Mouse (Mus musculus): Measurements from ENCODE around the gene Fbxl17. TPM values are rescaled to one million over a fixed set of nuclear protein-coding genes. Genes with fewer than 3 reads are reported as not detected.

The Fbxl17 gene
- total RNA-seq, 2 experiments from 2014 or later: 72.5 to 75.7 TPM

- no peak for DNase-seq (ENCODE audit: extremely low spot score in 1 of 2, low spot score in 2 of 2)
- intact Hi-C loops (cut with DNase I): no loop called here
Measured at GRCm38 (mm10) chr17:63310021-63310420, 189.8 kb downstream of the Fbxl17 start.

- DNase-seq (ENCODE audit: extremely low spot score in 1 of 2, low spot score in 2 of 2): peak in 1 of 2 experiments; percentile 36
- intact Hi-C loops (cut with DNase I): no loop called here
Measured at GRCm38 (mm10) chr17:63303862-63304261, 196.0 kb downstream of the Fbxl17 start.

- intact Hi-C loops (cut with DNase I): no loop called here
- DNase-seq (ENCODE audit: extremely low spot score in 1 of 2, low spot score in 2 of 2): no peak
Measured at GRCm38 (mm10) chr17:63301822-63302393, 197.9 kb downstream of the Fbxl17 start.

- intact Hi-C loops (cut with DNase I): no loop called here
- DNase-seq (ENCODE audit: extremely low spot score in 1 of 2, low spot score in 2 of 2): no peak
Measured at GRCm38 (mm10) chr17:63295471-63295870, 204.3 kb downstream of the Fbxl17 start.

- no peak for DNase-seq (ENCODE audit: extremely low spot score in 1 of 2, low spot score in 2 of 2)
- intact Hi-C loops (cut with DNase I): no loop called here
Measured at GRCm38 (mm10) chr17:63294961-63295360, 204.9 kb downstream of the Fbxl17 start.

GRCm38 (mm10) chr17:63293979-63294378 lies 205.8 kb downstream of the Fbxl17 start:
- intact Hi-C loops (cut with DNase I): no loop called here
- DNase-seq (ENCODE audit: extremely low spot score in 1 of 2, low spot score in 2 of 2): no peak

GRCm38 (mm10) chr17:63289317-63289913 lies 210.4 kb downstream of the Fbxl17 start:
- intact Hi-C loops (cut with DNase I): no loop called here
- DNase-seq (ENCODE audit: extremely low spot score in 1 of 2, low spot score in 2 of 2): no peak

GRCm38 (mm10) chr17:63288850-63289249 lies 211.0 kb downstream of the Fbxl17 start:
- no peak for DNase-seq (ENCODE audit: extremely low spot score in 1 of 2, low spot score in 2 of 2)
- intact Hi-C loops (cut with DNase I): no loop called here

- intact Hi-C loops (cut with DNase I): no loop called here
- peak in 1 of 2 experiments; percentile 66 for DNase-seq (ENCODE audit: extremely low spot score in 1 of 2, low spot score in 2 of 2)
Measured at GRCm38 (mm10) chr17:63287413-63287812, 212.4 kb downstream of the Fbxl17 start.

- intact Hi-C loops (cut with DNase I): no loop called here
- peak; percentile 67 to 86 for DNase-seq (ENCODE audit: extremely low spot score in 1 of 2, low spot score in 2 of 2)
Measured at GRCm38 (mm10) chr17:63285265-63285939, 214.4 kb downstream of the Fbxl17 start.

GRCm38 (mm10) chr17:63284074-63284473 lies 215.7 kb downstream of the Fbxl17 start:
- intact Hi-C loops (cut with DNase I): no loop called here
- no peak for DNase-seq (ENCODE audit: extremely low spot score in 1 of 2, low spot score in 2 of 2)

GRCm38 (mm10) chr17:63282004-63282403 lies 217.8 kb downstream of the Fbxl17 start:
- intact Hi-C loops (cut with DNase I): no loop called here
- no peak for DNase-seq (ENCODE audit: extremely low spot score in 1 of 2, low spot score in 2 of 2)

- DNase-seq (ENCODE audit: extremely low spot score in 1 of 2, low spot score in 2 of 2): no peak
- intact Hi-C loops (cut with DNase I): no loop called here
Measured at GRCm38 (mm10) chr17:63280990-63281389, 218.8 kb downstream of the Fbxl17 start.

GRCm38 (mm10) chr17:63279144-63279543 lies 220.7 kb downstream of the Fbxl17 start:
- intact Hi-C loops (cut with DNase I): no loop called here

GRCm38 (mm10) chr17:63273353-63273752 lies 226.5 kb downstream of the Fbxl17 start:
- DNase-seq (ENCODE audit: extremely low spot score in 1 of 2, low spot score in 2 of 2): no peak
- intact Hi-C loops (cut with DNase I): no loop called here

More at GRCm38 (mm10) chr17:63279144-63279543, 220.7 kb downstream of the Fbxl17 start:
- DNase-seq (ENCODE audit: extremely low spot score in 1 of 2, low spot score in 2 of 2): no peak

- intact Hi-C loops (cut with DNase I): no loop called here
- DNase-seq (ENCODE audit: extremely low spot score in 1 of 2, low spot score in 2 of 2): no peak
Measured at GRCm38 (mm10) chr17:63272914-63273313, 226.9 kb downstream of the Fbxl17 start.

GRCm38 (mm10) chr17:63271000-63271399 lies 228.8 kb downstream of the Fbxl17 start:
- intact Hi-C loops (cut with DNase I): no loop called here
- no peak for DNase-seq (ENCODE audit: extremely low spot score in 1 of 2, low spot score in 2 of 2)

- DNase-seq (ENCODE audit: extremely low spot score in 1 of 2, low spot score in 2 of 2): no peak
- intact Hi-C loops (cut with DNase I): no loop called here
Measured at GRCm38 (mm10) chr17:63270513-63270912, 229.3 kb downstream of the Fbxl17 start.

GRCm38 (mm10) chr17:63262674-63263073 lies 237.1 kb downstream of the Fbxl17 start:
- no peak for DNase-seq (ENCODE audit: extremely low spot score in 1 of 2, low spot score in 2 of 2)
- intact Hi-C loops (cut with DNase I): no loop called here

- DNase-seq (ENCODE audit: extremely low spot score in 1 of 2, low spot score in 2 of 2): no peak
- intact Hi-C loops (cut with DNase I): no loop called here
Measured at GRCm38 (mm10) chr17:63261508-63262141, 238.2 kb downstream of the Fbxl17 start.
